Mouse (Mus musculus) testis, adult 2 months (tissue): Measurements from ENCODE around the gene Pcdh7. TPM values are rescaled to one million over a fixed set of nuclear protein-coding genes. Genes with fewer than 3 reads are reported as not detected.

Source experiments
- H3K27ac ChIP-seq: fragments of 200-500 bp; 2 replicates; pipeline ENCODE4 v1.5.1; 2012; ENCODE audit warnings: low read depth, low read length; ENCODE audit not compliant: control insufficient read depth, insufficient read depth
- H3K27me3 ChIP-seq: fragments of 200-500 bp; 2 replicates; pipeline ENCODE4 v1.6.1; 2012; ENCODE audit warnings: mild to moderate bottlenecking, low read length, moderate library complexity; ENCODE audit not compliant: control insufficient read depth, insufficient read depth
- H3K36me3 ChIP-seq: fragments of 200-500 bp; 2 replicates; pipeline ENCODE4 v1.6.1; 2012; ENCODE audit warnings: mild to moderate bottlenecking, low read length; ENCODE audit not compliant: control insufficient read depth, insufficient read depth
- H3K4me1 ChIP-seq: fragments of 200-500 bp; 2 replicates; pipeline ENCODE4 v1.6.1; 2012; ENCODE audit warnings: low read length; ENCODE audit not compliant: control insufficient read depth, insufficient read depth
- H3K4me3 ChIP-seq: fragments of 200-500 bp; 2 replicates; pipeline ENCODE4 v1.5.1; 2012; ENCODE audit warnings: low read depth, mild to moderate bottlenecking, low read length, moderate library complexity, mixed read lengths; ENCODE audit not compliant: control insufficient read depth
- CTCF ChIP-seq: fragments of 200-500 bp; IDR thresholded peaks from 2 replicates; pipeline ENCODE4 v1.5.1; 2012; ENCODE audit warnings: low read depth, mild to moderate bottlenecking, inconsistent platforms, low read length, moderate library complexity; ENCODE audit not compliant: control insufficient read depth, insufficient read depth, insufficient replicate concordance
- POLR2A ChIP-seq: fragments of 200-500 bp; IDR thresholded peaks from 2 replicates; pipeline ENCODE4 v1.6.1; 2012; ENCODE audit warnings: low read depth, mild to moderate bottlenecking, inconsistent platforms, low read length, moderate library complexity; ENCODE audit not compliant: control insufficient read depth
- polyA plus RNA-seq: library from polyadenylated mRNA; depleted of rRNA; stranded (reverse); fragments of >200 nt; gene quantifications from 2 replicates; pipeline ENCODE4 v1.2.3, GENCODE M21; 2012

Gene Pcdh7
- polyA plus RNA-seq, 1 experiment, result 0.58 TPM

- TF ChIP-seq POLR2A, result no peak
- TF ChIP-seq CTCF, result no peak
- H3K36me3 ChIP-seq, result no peaks in the 10 kb centered on the region
- no peak overlapping the region for H3K27ac ChIP-seq
- no peak overlapping the region for H3K4me3 ChIP-seq
- H3K4me1 ChIP-seq, result no peaks in the 10 kb centered on the region
- H3K27me3 ChIP-seq, result no peaks in the 10 kb centered on the region
Observed at GRCm38 (mm10) chr5:57931331-57931730, 213.6 kb downstream of the Pcdh7 start.

GRCm38 (mm10) chr5:57931738-57932137 is 214.0 kb downstream of the Pcdh7 start:
- Histone ChIP-seq H3K4me1 (no peaks in the 10 kb centered on the region), H3K36me3 (no peaks in the 10 kb centered on the region), H3K27ac (no peak overlapping the region), H3K4me3 (no peak overlapping the region), H3K27me3 (no peaks in the 10 kb centered on the region)
- TF ChIP-seq CTCF (no peak), POLR2A (no peak)

- Histone ChIP-seq H3K27ac (no peak overlapping the region), H3K27me3 (no peaks in the 10 kb centered on the region), H3K36me3 (no peaks in the 10 kb centered on the region), H3K4me3 (no peak overlapping the region), H3K4me1 (no peaks in the 10 kb centered on the region)
- no peak for TF ChIP-seq CTCF
- TF ChIP-seq POLR2A, result no peak
Observed at GRCm38 (mm10) chr5:57934666-57935065, 216.9 kb downstream of the Pcdh7 start.

GRCm38 (mm10) chr5:57940457-57940856 is 222.7 kb downstream of the Pcdh7 start:
- no peak overlapping the region for H3K4me3 ChIP-seq
- no peak overlapping the region for H3K27ac ChIP-seq
- TF ChIP-seq POLR2A (no peak), CTCF (no peak)
- H3K4me1 ChIP-seq, result no peaks in the 10 kb centered on the region
- H3K27me3 ChIP-seq, result no peaks in the 10 kb centered on the region
- no peaks in the 10 kb centered on the region for H3K36me3 ChIP-seq

GRCm38 (mm10) chr5:57943176-57943575 is 225.4 kb downstream of the Pcdh7 start:
- Histone ChIP-seq H3K27me3 (no peaks in the 10 kb centered on the region), H3K36me3 (no peaks in the 10 kb centered on the region), H3K4me1 (no peaks in the 10 kb centered on the region), H3K27ac (no peak overlapping the region), H3K4me3 (no peak overlapping the region)
- TF ChIP-seq CTCF (no peak), POLR2A (no peak)

DNA sequence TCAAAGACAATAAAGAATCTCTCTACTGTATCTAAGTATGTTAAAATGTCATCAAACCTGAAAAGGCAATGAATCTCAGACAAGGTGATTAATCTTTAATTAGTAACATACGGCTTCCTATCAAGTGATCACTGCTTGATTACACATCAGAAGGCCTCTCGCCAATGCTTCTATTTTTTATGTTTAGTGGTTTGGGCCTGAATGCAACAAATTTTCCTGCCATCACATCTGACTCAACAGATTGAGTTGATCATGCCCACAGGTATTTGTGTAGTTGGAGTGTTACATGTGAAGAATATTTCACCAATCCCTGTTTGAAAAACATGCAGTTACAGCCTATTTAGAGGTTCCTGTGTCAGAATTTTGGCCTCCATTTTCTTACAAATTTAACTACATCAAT is 225.8 kb downstream of the Pcdh7 start:
- no peaks in the 10 kb centered on the region for H3K36me3 ChIP-seq
- H3K27ac ChIP-seq, result no peak overlapping the region
- no peaks in the 10 kb centered on the region for H3K27me3 ChIP-seq
- no peak overlapping the region for H3K4me3 ChIP-seq
- no peaks in the 10 kb centered on the region for H3K4me1 ChIP-seq
- TF ChIP-seq POLR2A (no peak), CTCF (no peak)

DNA sequence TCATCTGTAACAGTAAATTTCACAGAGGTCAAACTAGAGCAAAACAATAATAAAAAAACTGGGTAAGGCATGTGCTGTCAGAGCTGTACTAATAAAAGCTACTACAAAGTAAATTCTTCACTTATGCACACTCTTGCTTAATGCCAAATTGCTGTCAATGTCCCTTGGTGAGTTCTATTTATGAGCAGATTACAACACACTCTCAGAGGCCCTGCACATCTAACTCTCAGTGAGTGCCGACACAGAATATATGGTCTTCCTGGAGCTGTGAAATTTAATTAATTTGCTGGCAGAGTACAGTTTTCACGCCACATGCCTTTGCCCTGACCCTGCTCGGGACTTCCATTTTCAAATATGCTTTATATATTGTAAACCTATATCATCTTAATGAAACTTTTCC is 227.7 kb downstream of the Pcdh7 start:
- Histone ChIP-seq H3K36me3 (no peaks in the 10 kb centered on the region), H3K4me3 (no peak overlapping the region), H3K27me3 (no peaks in the 10 kb centered on the region), H3K27ac (no peak overlapping the region), H3K4me1 (no peaks in the 10 kb centered on the region)
- TF ChIP-seq POLR2A (no peak), CTCF (no peak)

- TF ChIP-seq POLR2A (no peak), CTCF (no peak)
- no peaks in the 10 kb centered on the region for H3K36me3 ChIP-seq
- H3K27ac ChIP-seq, result no peak overlapping the region
- no peaks in the 10 kb centered on the region for H3K27me3 ChIP-seq
- no peaks in the 10 kb centered on the region for H3K4me1 ChIP-seq
- no peak overlapping the region for H3K4me3 ChIP-seq
Observed at GRCm38 (mm10) chr5:57959317-57959716, 241.6 kb downstream of the Pcdh7 start.
